Mouse (Mus musculus) midbrain, embryonic 16.5 days (tissue): ENCODE measurements at regions not wholly inside any gene's neighbourhood (a gene's known extent, or its start where the extent isn't known, plus 50 kb on each side); places are given as distances from the start of the nearest gene placed in this dataset.

Source experiments
- ATAC-seq: fragments of 200-750 bp; cut with Nextera tagmentation; 2 replicates; pipeline ENCODE4 v1.8.0; 2017; ENCODE audit warnings: moderate TSS enrichment
- H3K27ac ChIP-seq: fragments of 300-500 bp; sonication (generic); 2 replicates; pipeline ENCODE4 v1.5.1; 2014; ENCODE audit warnings: mild to moderate bottlenecking, low read length, mixed read lengths
- H3K27me3 ChIP-seq: fragments of 300-500 bp; sonication (generic); 2 replicates; pipeline ENCODE4 v1.6.1; 2014; ENCODE audit warnings: low read depth, low read length, mixed read lengths; ENCODE audit not compliant: control insufficient read depth, insufficient read depth
- H3K36me3 ChIP-seq: fragments of 300-500 bp; sonication (generic); 2 replicates; pipeline ENCODE4 v1.6.1; 2014; ENCODE audit warnings: mild to moderate bottlenecking, low read length, moderate library complexity, mixed read lengths; ENCODE audit not compliant: control insufficient read depth, insufficient read depth
- H3K4me1 ChIP-seq: fragments of 300-500 bp; sonication (generic); 2 replicates; pipeline ENCODE4 v1.6.1; 2014; ENCODE audit warnings: mild to moderate bottlenecking, low read length, mixed read lengths; ENCODE audit not compliant: control insufficient read depth, insufficient read depth
- H3K4me2 ChIP-seq: fragments of 300-500 bp; sonication (generic); 2 replicates; pipeline ENCODE4 v1.6.1; 2014; ENCODE audit warnings: mild to moderate bottlenecking, low read length, mixed read lengths
- H3K4me3 ChIP-seq: fragments of 300-500 bp; sonication (generic); 2 replicates; pipeline ENCODE4 v1.5.1; 2014; ENCODE audit warnings: low read depth, mild to moderate bottlenecking, low read length, moderate library complexity, mixed read lengths
- H3K9ac ChIP-seq: fragments of 300-500 bp; sonication (generic); 2 replicates; pipeline ENCODE4 v1.6.1; 2014; ENCODE audit warnings: low read depth, low read length, mixed read lengths
- H3K9me3 ChIP-seq: fragments of 300-500 bp; sonication (generic); replicated peaks from 2 replicates; pipeline ENCODE4 v1.6.1; 2014; ENCODE audit warnings: mild to moderate bottlenecking, low read length, mixed read lengths; ENCODE audit not compliant: control insufficient read depth, poor library complexity, severe bottlenecking
- WGBS: fragments of 180-500 bp; shearing (Covaris S2); extraction: QIAGEN DNeasy Blood & Tissue Kit; methylation state at CpG from one replicate; pipeline ENCODE4 v1.1.7; 2014; 5-methylcytosine and 5-hydroxymethylcytosine counted together

- H3K27ac ChIP-seq = no peak overlapping the region
- WGBS = 95% methylated on average over 4 of the region's 4 CpGs
- ATAC-seq = no peak
Observed at GRCm38 (mm10) chr11:113076371-113076770, 294.3 kb downstream of the Sox9 start.

GRCm38 (mm10) chr11:113080311-113080710 lies 298.3 kb downstream of the Sox9 start:
- no peak for ATAC-seq
- H3K4me1 ChIP-seq = no peaks in the 10 kb centered on the region
- no peaks in the 10 kb centered on the region for H3K27me3 ChIP-seq
- no peaks in the 10 kb centered on the region for H3K36me3 ChIP-seq
- no peak overlapping the region for H3K27ac ChIP-seq
- no peak overlapping the region for H3K4me2 ChIP-seq
- no peaks in the 10 kb centered on the region for H3K9me3 ChIP-seq
- no peak overlapping the region for H3K9ac ChIP-seq
- H3K4me3 ChIP-seq = no peak overlapping the region
- WGBS = 95% methylated on average over 2 of the region's 2 CpGs

More at GRCm38 (mm10) chr11:113076371-113076770, 294.3 kb downstream of the Sox9 start:
- Histone ChIP-seq H3K4me1 (peaks cover 8% of the 10 kb centered on the region; the same call in 1 of the 2 replicates), H3K4me2 (no peak overlapping the region), H3K27me3 (no peaks in the 10 kb centered on the region), H3K36me3 (no peaks in the 10 kb centered on the region), H3K9me3 (no peaks in the 10 kb centered on the region), H3K9ac (no peak overlapping the region), H3K4me3 (no peak overlapping the region)

GRCm38 (mm10) chr11:113084442-113084841 lies 302.4 kb downstream of the Sox9 start:
- WGBS = 87% methylated on average over 6 of the region's 6 CpGs
- Histone ChIP-seq H3K4me1 (peaks cover 5% of the 10 kb centered on the region; the same call in 1 of the 2 replicates), H3K9me3 (no peaks in the 10 kb centered on the region), H3K4me3 (no peak overlapping the region), H3K4me2 (no peak overlapping the region), H3K27me3 (no peaks in the 10 kb centered on the region), H3K36me3 (no peaks in the 10 kb centered on the region), H3K27ac (no peak overlapping the region), H3K9ac (no peak overlapping the region)
- ATAC-seq = no peak

DNA sequence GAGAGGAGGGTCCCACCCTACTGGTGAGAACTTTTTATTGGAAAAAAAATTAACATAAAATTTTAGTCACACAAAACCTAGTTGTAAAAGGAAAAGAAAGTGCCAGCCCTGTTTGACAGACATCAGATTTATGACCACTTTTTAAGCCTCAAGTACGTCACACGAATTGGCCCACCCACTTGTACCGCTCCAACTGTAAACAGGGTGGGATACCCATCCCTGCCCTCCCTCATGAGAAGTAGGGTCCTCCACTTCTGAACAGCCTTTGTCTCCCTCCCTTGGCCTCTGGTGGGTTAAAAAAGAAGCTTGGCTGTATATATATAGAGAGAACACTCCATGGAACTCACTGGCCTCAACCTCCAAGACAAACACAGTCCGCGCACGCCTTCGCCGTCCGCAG lies 303.5 kb downstream of the Sox9 start:
- H3K27me3 ChIP-seq = no peaks in the 10 kb centered on the region
- H3K27ac ChIP-seq = no peak overlapping the region
- no peak overlapping the region for H3K9ac ChIP-seq
- WGBS = 86% methylated on average over 9 of the region's 9 CpGs
- no peak overlapping the region for H3K4me2 ChIP-seq
- no peaks in the 10 kb centered on the region for H3K36me3 ChIP-seq
- H3K9me3 ChIP-seq = no peaks in the 10 kb centered on the region
- no peak overlapping the region for H3K4me3 ChIP-seq
- no peak for ATAC-seq
- H3K4me1 ChIP-seq = peaks cover 5% of the 10 kb centered on the region; the same call in 1 of the 2 replicates

DNA sequence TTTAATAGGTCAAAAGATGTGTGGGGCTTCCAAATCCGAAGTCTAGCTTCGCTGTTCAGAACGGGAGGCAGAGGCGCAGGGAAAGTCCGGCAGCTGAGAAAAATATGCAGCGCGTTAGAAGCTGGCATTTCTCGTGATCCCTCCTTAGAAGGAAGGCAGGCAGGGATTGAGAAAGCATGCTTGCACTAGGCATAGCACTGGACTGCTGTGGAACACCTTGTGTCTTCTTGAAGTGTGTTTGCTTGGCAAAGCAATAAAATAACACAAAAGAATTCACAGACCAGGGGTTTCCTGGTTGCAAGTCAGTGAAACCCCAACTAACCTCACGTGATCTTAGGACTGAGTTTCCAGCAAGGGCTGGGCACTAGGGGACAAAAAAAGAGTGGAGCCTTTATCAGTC lies 305.1 kb downstream of the Sox9 start:
- Histone ChIP-seq H3K4me2 (peak overlapping the region; percentile 26), H3K4me3 (no peak overlapping the region), H3K36me3 (no peaks in the 10 kb centered on the region), H3K9me3 (no peaks in the 10 kb centered on the region), H3K27me3 (no peaks in the 10 kb centered on the region), H3K27ac (peak overlapping the region; percentile 44; the same call in 1 of the 2 replicates), H3K4me1 (peaks cover 5% of the 10 kb centered on the region; the same call in 1 of the 2 replicates), H3K9ac (no peak overlapping the region)
- 49% methylated on average over 9 of the region's 9 CpGs for WGBS
- no peak for ATAC-seq

DNA sequence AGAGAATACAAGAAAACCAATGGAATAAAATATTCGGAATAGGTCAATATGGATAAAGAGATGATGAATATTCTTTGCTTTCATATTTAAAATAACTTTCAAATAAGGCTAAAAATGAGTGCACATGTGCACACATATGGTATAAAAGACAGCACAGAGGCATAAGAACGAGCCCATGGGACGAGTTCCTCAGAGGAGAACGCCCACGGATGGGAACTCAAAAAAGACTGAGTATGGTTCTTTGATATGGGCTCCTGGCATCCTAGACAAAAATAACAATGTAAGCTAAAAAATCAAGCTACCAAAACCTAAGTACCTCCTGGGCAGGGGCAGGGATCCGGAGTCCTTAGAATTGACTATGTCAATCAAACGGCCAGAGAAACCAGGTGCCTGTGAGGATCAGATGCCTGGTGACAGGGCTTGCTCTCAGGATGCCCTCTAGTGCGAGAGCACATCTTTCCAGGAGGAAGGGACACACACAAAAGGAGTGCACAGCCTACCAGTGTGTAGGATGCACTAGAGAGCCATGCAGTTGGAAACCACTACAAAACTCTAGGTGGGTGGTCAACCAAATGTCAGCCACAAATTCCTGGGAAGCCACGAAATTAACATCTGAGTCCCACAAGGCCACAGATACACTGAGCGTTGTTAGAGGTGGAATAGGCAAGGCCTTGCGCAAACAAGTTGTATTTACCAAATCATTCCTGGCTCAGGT lies 307.8 kb downstream of the Sox9 start:
- WGBS = 92% methylated on average over 11 of the region's 11 CpGs
- no peak overlapping the region for H3K4me2 ChIP-seq
- no peaks in the 10 kb centered on the region for H3K36me3 ChIP-seq
- H3K9me3 ChIP-seq = no peaks in the 10 kb centered on the region
- H3K27me3 ChIP-seq = no peaks in the 10 kb centered on the region
- no peak for ATAC-seq
- H3K27ac ChIP-seq = no peak overlapping the region
- peaks cover 7% of the 10 kb centered on the region; the same call in 1 of the 2 replicates for H3K4me1 ChIP-seq
- H3K9ac ChIP-seq = no peak overlapping the region
- H3K4me3 ChIP-seq = no peak overlapping the region

DNA sequence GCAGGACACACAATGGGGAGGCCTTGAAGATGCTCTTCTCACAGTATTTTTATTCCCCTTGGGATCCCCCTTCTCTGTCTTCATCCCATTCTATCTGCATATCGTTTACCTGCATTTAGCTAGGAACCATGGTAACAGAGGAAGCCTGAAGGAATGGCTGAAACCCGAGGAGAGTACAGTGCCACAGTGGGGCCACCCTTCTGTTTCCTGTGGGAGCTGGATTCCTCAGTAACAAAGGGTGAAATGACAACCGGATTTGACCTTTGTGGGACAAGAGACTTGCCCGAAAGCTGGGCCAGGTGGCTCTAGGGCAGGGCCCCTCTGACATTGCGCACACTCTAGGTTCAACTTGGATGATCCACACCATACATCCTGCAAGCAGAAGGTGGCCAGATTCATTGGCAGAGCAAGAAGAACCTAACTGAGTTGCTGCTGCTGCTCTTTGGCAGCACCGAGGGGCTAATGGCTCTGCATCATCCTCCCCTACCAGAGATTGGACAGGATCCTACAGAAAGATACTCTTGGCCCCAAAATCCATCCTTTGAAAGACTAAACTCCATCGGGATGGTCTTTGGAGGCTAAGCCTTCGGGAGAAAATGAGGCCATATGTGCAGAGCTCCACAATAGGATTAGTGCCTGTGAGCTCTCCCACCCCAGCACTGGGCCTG lies 310.0 kb downstream of the Sox9 start:
- ATAC-seq = no peak
- Histone ChIP-seq H3K27ac (no peak overlapping the region), H3K9ac (no peak overlapping the region)

DNA sequence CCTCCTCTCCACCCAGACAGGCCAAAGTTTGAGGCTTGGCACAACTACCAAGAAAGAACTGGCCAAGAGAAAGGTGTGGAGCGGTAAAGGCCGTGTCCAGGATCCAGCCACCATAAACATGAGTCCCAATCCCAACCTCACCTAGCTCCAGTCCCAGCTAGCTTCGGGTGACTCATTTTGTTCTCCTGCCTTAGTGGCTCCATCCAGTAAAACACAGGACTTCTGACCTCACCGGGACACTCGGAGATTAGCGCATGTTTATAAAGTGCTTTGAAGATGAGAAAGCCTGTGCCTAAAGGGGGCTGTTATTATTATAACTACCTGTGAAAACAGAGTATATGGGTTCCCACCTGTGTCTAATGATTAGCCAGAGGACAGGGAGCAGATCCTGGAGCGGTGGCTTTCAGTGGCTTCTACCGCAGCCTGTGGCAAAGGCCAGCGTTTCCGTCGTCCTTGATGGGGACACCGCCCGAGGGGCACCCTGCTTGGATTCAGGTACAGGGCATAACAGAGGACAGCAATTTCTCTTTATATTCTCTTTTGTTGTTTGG lies 311.9 kb downstream of the Sox9 start:
- H3K9ac ChIP-seq = no peak overlapping the region
- H3K4me1 ChIP-seq = 0 out of 2 replicates have a peak, but pooled peaks cover 2% of the 10 kb centered on the region
- H3K4me2 ChIP-seq = no peak overlapping the region
- H3K27me3 ChIP-seq = no peaks in the 10 kb centered on the region
- H3K27ac ChIP-seq = no peak overlapping the region
- H3K36me3 ChIP-seq = no peaks in the 10 kb centered on the region
- H3K9me3 ChIP-seq = no peaks in the 10 kb centered on the region
- no peak for ATAC-seq
- H3K4me3 ChIP-seq = no peak overlapping the region
- WGBS = 96% methylated on average over 13 of the region's 13 CpGs

More for the DNA sequence above, 310.0 kb downstream of the Sox9 start:
- 58% methylated on average over 8 of the region's 8 CpGs for WGBS
- peaks cover 5% of the 10 kb centered on the region; the same call in 1 of the 2 replicates for H3K4me1 ChIP-seq
- no peak overlapping the region for H3K4me3 ChIP-seq
- H3K27me3 ChIP-seq = no peaks in the 10 kb centered on the region
- H3K9me3 ChIP-seq = no peaks in the 10 kb centered on the region
- H3K4me2 ChIP-seq = no peak overlapping the region
- H3K36me3 ChIP-seq = no peaks in the 10 kb centered on the region

DNA sequence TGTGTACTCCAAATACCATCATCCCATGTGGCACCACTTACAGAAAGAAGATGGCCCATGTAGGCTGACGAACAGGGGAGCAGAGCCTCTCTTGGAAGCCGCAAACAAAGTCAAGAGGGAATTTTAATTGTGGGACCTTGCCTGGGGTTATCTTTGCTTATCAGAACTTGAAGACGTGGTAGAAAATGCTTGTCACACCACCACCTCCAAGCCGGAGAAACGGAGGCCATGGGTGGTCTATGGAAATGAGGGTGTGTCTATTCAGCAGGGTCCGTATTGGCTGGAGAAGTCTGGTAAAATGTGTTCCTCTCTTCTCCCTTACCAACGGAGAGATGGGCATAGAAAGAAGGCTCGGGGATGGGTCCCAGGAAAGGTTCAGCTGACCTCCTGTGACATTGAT lies 313.6 kb downstream of the Sox9 start:
- no peak for ATAC-seq

More for the DNA sequence above, 313.6 kb downstream of the Sox9 start:
- Histone ChIP-seq H3K4me1 (0 out of 2 replicates have a peak, but pooled peaks cover 2% of the 10 kb centered on the region), H3K36me3 (no peaks in the 10 kb centered on the region), H3K9ac (no peak overlapping the region), H3K4me2 (no peak overlapping the region), H3K27me3 (no peaks in the 10 kb centered on the region), H3K9me3 (no peaks in the 10 kb centered on the region), H3K27ac (no peak overlapping the region), H3K4me3 (no peak overlapping the region)
- 84% methylated on average over 8 of the region's 8 CpGs for WGBS
